Mouse (Mus musculus) liver, embryonic 14.5 days (tissue): ENCODE results near the gene Ccl2. TPM values are rescaled to one million over a fixed set of nuclear protein-coding genes. Genes with fewer than 3 reads are reported as not detected.

ENCODE experiments used
- ATAC-seq: fragments of 200-750 bp; cut with Nextera tagmentation; 2 replicates; pipeline ENCODE4 v1.8.0; 2017; ENCODE audit warnings: moderate number of reproducible peaks, mild to moderate bottlenecking, moderate library complexity; ENCODE audit not compliant: insufficient read depth
- DNase-seq, 3 experiments: peaks; one replicate each; pipeline ENCODE4 v3.0.0-alpha.2; 2012 to 2013; ENCODE audit warnings: low read depth in 3 of 3, low spot score in 3 of 3
- H3K27ac ChIP-seq: fragments of 300-500 bp; sonication (generic); 2 replicates; pipeline ENCODE4 v1.5.1; 2014; ENCODE audit warnings: moderate library complexity, mild to moderate bottlenecking, control low read depth, inconsistent platforms
- H3K27me3 ChIP-seq: fragments of 300-500 bp; sonication (generic); 2 replicates; pipeline ENCODE4 v1.6.1; 2014; ENCODE audit warnings: mild to moderate bottlenecking, low read length, moderate library complexity; ENCODE audit not compliant: control insufficient read depth, insufficient read depth
- H3K36me3 ChIP-seq: fragments of 300-500 bp; sonication (generic); replicated peaks from 2 replicates; pipeline ENCODE4 v1.6.1; 2014; ENCODE audit warnings: low read depth; ENCODE audit not compliant: control insufficient read depth, insufficient read depth
- H3K4me1 ChIP-seq, 2 experiments: fragments of 200-500 bp in 1 of 2; fragments of 300-500 bp in 1 of 2; sonication (generic) in 1 of 2; replicated peaks; 2 replicates each; pipeline ENCODE4 v1.6.1; 2012 to 2014; ENCODE audit warnings: antibody characterized with exemption in 1 of 2, inconsistent platforms in 1 of 2, low read length in 1 of 2; ENCODE audit not compliant: control insufficient read depth in 2 of 2, insufficient read depth in 2 of 2
- H3K4me2 ChIP-seq: fragments of 300-500 bp; sonication (generic); 2 replicates; pipeline ENCODE4 v1.6.1; 2014; ENCODE audit warnings: low read depth, mild to moderate bottlenecking, control low read depth, moderate library complexity
- H3K4me3 ChIP-seq, 2 experiments: fragments of 200-500 bp in 1 of 2; fragments of 300-500 bp in 1 of 2; sonication (generic) in 1 of 2; 2 replicates each; pipeline ENCODE4 v1.5.1; 2012 to 2014; ENCODE audit warnings: low read depth in 2 of 2, low read length in 2 of 2, mild to moderate bottlenecking in 2 of 2, control low read depth in 1 of 2, inconsistent platforms in 1 of 2, moderate library complexity in 1 of 2; ENCODE audit not compliant: insufficient read depth in 1 of 2
- H3K9ac ChIP-seq: fragments of 300-500 bp; sonication (generic); replicated peaks from 2 replicates; pipeline ENCODE4 v1.6.1; 2014; ENCODE audit warnings: mild to moderate bottlenecking, control low read depth, moderate library complexity
- H3K9me3 ChIP-seq: fragments of 300-500 bp; sonication (generic); 2 replicates; pipeline ENCODE4 v1.6.1; 2016; ENCODE audit warnings: low read length, mixed read lengths; ENCODE audit not compliant: control insufficient read depth
- CTCF ChIP-seq: IDR thresholded peaks from 2 replicates; pipeline ENCODE4 v1.5.1; 2016; ENCODE audit warnings: antibody characterized with exemption, low read depth, control low read depth
- EP300 ChIP-seq: IDR thresholded peaks from 2 replicates; pipeline ENCODE4 v1.6.1; 2016; ENCODE audit warnings: antibody characterized with exemption, low read depth
- WGBS: fragments of 180-500 bp; shearing (Covaris S2); extraction: QIAGEN DNeasy Blood & Tissue Kit; methylation state at CpG from one replicate; pipeline ENCODE4 v1.1.7; 2014; ENCODE audit not compliant: insufficient replicate concordance; 5-methylcytosine and 5-hydroxymethylcytosine counted together
- polyA plus RNA-seq, 2 experiments: library from polyadenylated mRNA; depleted of rRNA in 1 of 2; stranded (reverse) in 1 of 2; unstranded in 1 of 2; fragments of >200 nt; fragmentation: Nextera tagmentation in 1 of 2; extraction: Ambion mirVana in 1 of 2; gene quantifications; 2 replicates each; pipeline versions ENCODE4 v1.2.1 to v1.2.3; 2012 to 2014

The Ccl2 gene
- polyA plus RNA-seq, 2 experiments, result 1.1 to 1.3 TPM

DNA sequence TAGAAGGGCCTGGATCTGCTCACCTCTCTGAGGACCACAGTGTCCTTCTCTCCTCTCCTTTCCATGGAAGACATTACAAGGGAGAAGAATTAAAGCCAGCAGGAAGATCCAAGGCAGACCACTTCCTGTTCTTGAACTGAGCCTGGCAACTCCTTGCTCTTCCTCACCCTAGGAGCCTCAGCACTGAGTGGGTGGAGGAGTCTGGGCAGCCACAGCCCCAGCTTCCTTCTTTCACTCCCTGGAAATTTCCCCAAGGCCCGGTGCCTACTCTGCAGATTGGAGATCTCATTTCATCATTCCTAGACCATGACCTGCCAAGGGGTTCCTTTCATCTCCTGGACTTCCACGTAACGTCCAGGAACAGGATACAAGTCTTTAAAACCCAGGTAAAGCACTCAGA is 37.6 kb downstream of the Ccl2 start:
- H3K4me3 ChIP-seq, result no peak overlapping the region
- H3K9ac ChIP-seq, result no peak overlapping the region
- no peaks in the 10 kb centered on the region for H3K27me3 ChIP-seq
- no peaks in the 10 kb centered on the region for H3K4me1 ChIP-seq
- H3K4me2 ChIP-seq, result no peak overlapping the region
- no peaks in the 10 kb centered on the region for H3K9me3 ChIP-seq
- ATAC-seq (no peak), DNase-seq (no peak)
- TF ChIP-seq EP300 (no peak), CTCF (no peak)
- WGBS, result 42% methylated on average over 3 of the region's 3 CpGs
- H3K27ac ChIP-seq, result no peak overlapping the region
- H3K36me3 ChIP-seq, result no peaks in the 10 kb centered on the region

- Histone ChIP-seq H3K27ac (no peak overlapping the region), H3K4me2 (no peak overlapping the region), H3K9ac (no peak overlapping the region), H3K9me3 (no peaks in the 10 kb centered on the region), H3K27me3 (no peaks in the 10 kb centered on the region), H3K36me3 (no peaks in the 10 kb centered on the region), H3K4me3 (no peak overlapping the region), H3K4me1 (no peaks in the 10 kb centered on the region)
- WGBS, result 56% methylated on average over 3 of the region's 3 CpGs
- DNase-seq (no peak), ATAC-seq (no peak)
- TF ChIP-seq CTCF (no peak), EP300 (no peak)
Measured at GRCm38 (mm10) chr11:82073686-82074085, 38.3 kb downstream of the Ccl2 start.

GRCm38 (mm10) chr11:82077031-82077430 is 41.7 kb downstream of the Ccl2 start:
- no peak overlapping the region for H3K27ac ChIP-seq
- 32% methylated on average over 3 of the region's 3 CpGs for WGBS
- no peaks in the 10 kb centered on the region for H3K4me1 ChIP-seq
- no peak for ATAC-seq
- no peak overlapping the region for H3K4me2 ChIP-seq
- no peaks in the 10 kb centered on the region for H3K36me3 ChIP-seq
- H3K9ac ChIP-seq, result no peak overlapping the region
- TF ChIP-seq CTCF (no peak), EP300 (no peak)
- H3K27me3 ChIP-seq, result no peaks in the 10 kb centered on the region
- no peak for DNase-seq
- H3K4me3 ChIP-seq, result no peak overlapping the region
- no peaks in the 10 kb centered on the region for H3K9me3 ChIP-seq

DNA sequence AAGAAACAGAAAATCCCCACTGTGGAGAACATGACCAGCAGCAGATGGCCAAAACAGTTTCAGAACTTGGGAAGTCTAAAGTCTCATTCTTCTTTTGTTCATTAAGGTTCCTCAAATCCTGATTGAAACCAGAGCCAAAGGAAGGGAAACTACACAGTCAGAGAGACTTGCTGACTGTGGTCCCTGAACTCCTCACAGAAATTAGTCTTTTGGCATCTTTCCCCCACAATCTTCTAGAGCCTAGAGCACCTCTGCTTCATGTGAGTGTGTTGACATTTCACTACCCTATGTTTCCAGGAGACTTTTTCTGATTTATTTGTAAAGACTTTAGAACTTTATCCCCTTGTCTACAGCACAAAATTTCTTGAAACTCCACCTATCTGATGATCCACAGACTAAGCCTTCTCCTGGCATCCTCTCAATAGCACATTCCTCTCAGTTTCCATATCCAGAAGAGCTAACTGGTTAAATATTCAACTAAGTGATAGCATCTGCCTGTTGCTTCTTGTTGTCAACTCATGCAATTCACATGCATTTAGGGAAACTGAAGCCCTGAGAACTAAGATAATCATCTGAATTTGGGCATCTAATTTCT is 42.9 kb downstream of the Ccl2 start:
- DNase-seq (no peak), ATAC-seq (no peak)
- H3K27me3 ChIP-seq, result no peaks in the 10 kb centered on the region
- H3K9me3 ChIP-seq, result no peaks in the 10 kb centered on the region
- no peak overlapping the region for H3K9ac ChIP-seq
- no peaks in the 10 kb centered on the region for H3K4me1 ChIP-seq
- no peak overlapping the region for H3K4me2 ChIP-seq
- H3K36me3 ChIP-seq, result no peaks in the 10 kb centered on the region
- TF ChIP-seq EP300 (no peak), CTCF (no peak)
- H3K27ac ChIP-seq, result no peak overlapping the region
- no peak overlapping the region for H3K4me3 ChIP-seq

- no peak overlapping the region for H3K4me3 ChIP-seq
- H3K36me3 ChIP-seq, result no peaks in the 10 kb centered on the region
- H3K9ac ChIP-seq, result no peak overlapping the region
- TF ChIP-seq EP300 (no peak), CTCF (no peak)
- no peak overlapping the region for H3K4me2 ChIP-seq
- DNase-seq, result no peak
- 41% methylated on average over 3 of the region's 3 CpGs for WGBS
- no peaks in the 10 kb centered on the region for H3K4me1 ChIP-seq
- H3K27ac ChIP-seq, result no peak overlapping the region
- H3K9me3 ChIP-seq, result no peaks in the 10 kb centered on the region
- H3K27me3 ChIP-seq, result no peaks in the 10 kb centered on the region
- no peak for ATAC-seq
Measured at GRCm38 (mm10) chr11:82080865-82081264, 45.5 kb downstream of the Ccl2 start.
